In genomic region chr17:14745512-14745911, GRCm38 (mm10) we compare ENCODE assay signal across 17 mouse cellular contexts. TPM values are rescaled to one million over a fixed set of nuclear protein-coding genes. Genes with fewer than 3 reads are reported as not detected.
"Had no signal": no experiment of that assay in that cellular context is flagged by ENCODE, and none has a peak within 500 bp of the region (broad histone marks: within the 10 kb centered on the region; RNA-seq: fewer than 3 reads in every experiment).

No protein-coding gene starts in this region.

- H3K4me1 ChIP-seq: neural tube, embryonic 13.5 days; neural tube, embryonic 15.5 days; stomach, embryonic 15.5 days had no signal

- H3K27me3 ChIP-seq: neural tube, embryonic 13.5 days; neural tube, embryonic 15.5 days; stomach, embryonic 15.5 days had no signal

- H3K27ac ChIP-seq: neural tube, embryonic 13.5 days; neural tube, embryonic 15.5 days; stomach, embryonic 15.5 days; stomach, postnatal 0 days had no signal

- H3K9me3 ChIP-seq: neural tube, embryonic 13.5 days; neural tube, embryonic 15.5 days; stomach, embryonic 15.5 days had no signal

- H3K36me3 ChIP-seq: neural tube, embryonic 13.5 days; neural tube, embryonic 15.5 days; stomach, embryonic 15.5 days had no signal

- DNase-seq: retina, postnatal 1 day; right cerebral cortex, adult 18-20 months; right cerebral cortex, postnatal 14 days; right cerebral cortex, postnatal 25 days; right cerebral cortex, postnatal 4 days; spleen, adult 18-20 months; thymus, adult 18-20 months; thymus, adult 2 months; thymus, postnatal 14 days; thymus, postnatal 25 days; thymus, postnatal 36 days; thymus, postnatal 4 days had no signal

- H3K4me3 ChIP-seq: neural tube, embryonic 13.5 days; neural tube, embryonic 15.5 days; stomach, embryonic 15.5 days had no signal

RNA-seq across cellular contexts. Expression of gene Thbs2, which starts 51.5 kb away (rescaled TPM):
- total RNA-seq: neutrophil, adult 5-6 weeks had no signal
